Mouse (Mus musculus) forebrain, embryonic 14.5 days (tissue): Measurements from ENCODE around the gene Edf1. TPM values are rescaled to one million over a fixed set of nuclear protein-coding genes. Genes with fewer than 3 reads are reported as not detected.
"Not testable (repeated sequence)": the region's sequence is repeated elsewhere in the genome, so short reads cannot be mapped to it uniquely, and the experiment has no call there.

Experiments
- ATAC-seq: fragments of 200-750 bp; cut with Nextera tagmentation; 2 replicates; pipeline ENCODE4 v1.8.0; 2017; ENCODE audit warnings: mild to moderate bottlenecking, moderate library complexity
- DNase-seq: peaks from one replicate; pipeline ENCODE4 v3.0.0-alpha.2; 2015; ENCODE audit warnings: low spot score
- H3K27ac ChIP-seq: fragments of 300-500 bp; sonication (generic); 2 replicates; pipeline ENCODE4 v1.5.1; 2014; ENCODE audit warnings: low read depth, mild to moderate bottlenecking, control low read depth, low read length, moderate library complexity
- H3K27me3 ChIP-seq: fragments of 300-500 bp; sonication (generic); replicated peaks from 2 replicates; pipeline ENCODE4 v1.6.1; 2014; ENCODE audit warnings: low read length, control low read depth, mixed read lengths; ENCODE audit not compliant: control insufficient read depth, insufficient read depth
- H3K36me3 ChIP-seq: fragments of 300-500 bp; sonication (generic); 2 replicates; pipeline ENCODE4 v1.6.1; 2014; ENCODE audit warnings: low read length, control low read depth; ENCODE audit not compliant: control insufficient read depth, insufficient read depth
- H3K4me1 ChIP-seq: fragments of 300-500 bp; sonication (generic); 2 replicates; pipeline ENCODE4 v1.6.1; 2014; ENCODE audit warnings: antibody characterized with exemption, low read length, control low read depth; ENCODE audit not compliant: control insufficient read depth, insufficient read depth
- H3K4me2 ChIP-seq: fragments of 300-500 bp; sonication (generic); 2 replicates; pipeline ENCODE4 v1.6.1; 2014; ENCODE audit warnings: mild to moderate bottlenecking, control low read depth, low read length
- H3K4me3 ChIP-seq: fragments of 300-500 bp; sonication (generic); 2 replicates; pipeline ENCODE4 v1.5.1; 2014; ENCODE audit warnings: low read depth, low read length, control low read depth
- H3K9ac ChIP-seq: fragments of 300-500 bp; sonication (generic); 2 replicates; pipeline ENCODE4 v1.6.1; 2014; ENCODE audit warnings: mild to moderate bottlenecking, low read length, control low read depth, moderate library complexity
- H3K9me3 ChIP-seq: fragments of 300-500 bp; sonication (generic); replicated peaks from 2 replicates; pipeline ENCODE4 v1.6.1; 2016; ENCODE audit warnings: low read length, control low read depth, mixed read lengths; ENCODE audit not compliant: control insufficient read depth
- WGBS: fragments of 180-500 bp; shearing (Covaris S2); extraction: QIAGEN DNeasy Blood & Tissue Kit; methylation state at CpG from one replicate; pipeline ENCODE4 v1.1.7; 2014; 5-methylcytosine and 5-hydroxymethylcytosine counted together
- polyA plus RNA-seq: library from polyadenylated mRNA; unstranded; fragments of >200 nt; fragmentation: Nextera tagmentation; extraction: Ambion mirVana; gene quantifications from 2 replicates; pipeline ENCODE4 v1.2.1, GENCODE M21; 2014

The Edf1 gene
- polyA plus RNA-seq, 1 experiment from 2014 or later: 370 TPM

GRCm38 (mm10) chr2:25541644-25542367, 15.8 kb upstream of the Edf1 start:
- Histone ChIP-seq H3K27ac (no peak overlapping the region), H3K36me3 (peaks cover 15% of the 10 kb centered on the region), H3K4me3 (no peak overlapping the region), H3K27me3 (no peaks in the 10 kb centered on the region), H3K4me2 (no peak overlapping the region), H3K9ac (no peak overlapping the region), H3K4me1 (peaks cover 8% of the 10 kb centered on the region), H3K9me3 (no peaks in the 10 kb centered on the region)
- DNase-seq (no peak), ATAC-seq (no peak)
- 86% methylated on average over 10 of the region's 10 CpGs for WGBS

DNA sequence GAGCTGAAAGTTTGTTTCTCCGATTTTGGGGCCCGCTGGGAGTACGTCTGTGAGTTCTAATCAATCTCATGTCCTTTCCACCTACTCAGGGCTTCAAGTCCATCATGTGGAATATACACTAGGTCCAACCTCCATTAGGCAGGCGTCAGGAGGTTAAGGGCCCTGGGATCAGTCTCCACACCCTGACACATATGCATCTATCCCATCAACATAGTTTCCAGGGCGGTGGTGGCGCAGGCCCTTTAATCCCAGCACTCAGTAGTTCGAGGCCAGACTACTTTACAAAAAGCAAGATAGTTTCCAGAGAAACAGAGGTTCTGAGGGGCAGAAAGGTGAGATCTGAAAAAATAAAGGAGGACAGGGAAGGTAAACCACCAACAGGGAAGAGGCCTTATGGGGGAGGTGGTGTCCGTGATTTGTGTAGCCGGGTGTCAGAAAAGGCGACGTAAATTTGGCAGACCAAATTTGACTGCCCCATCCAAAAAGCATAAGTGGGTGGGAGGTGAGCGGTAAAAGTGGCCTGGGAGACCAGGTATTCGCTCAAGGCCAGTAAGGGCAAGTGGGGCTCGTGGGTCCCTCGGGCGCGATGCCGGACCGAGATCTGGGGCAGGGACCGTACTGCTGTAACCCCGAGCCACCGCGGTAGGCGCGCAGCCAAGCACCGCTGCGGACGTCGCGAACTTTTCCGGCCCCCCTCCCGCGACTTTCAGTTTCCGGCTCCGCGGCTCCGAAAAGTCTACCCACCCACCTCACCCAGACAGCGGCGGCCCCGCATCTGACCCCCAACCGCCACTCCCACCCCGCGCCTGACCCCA, 11.4 kb upstream of the Edf1 start:
- 11% methylated on average over 31 of the region's 43 CpGs for WGBS

DNA sequence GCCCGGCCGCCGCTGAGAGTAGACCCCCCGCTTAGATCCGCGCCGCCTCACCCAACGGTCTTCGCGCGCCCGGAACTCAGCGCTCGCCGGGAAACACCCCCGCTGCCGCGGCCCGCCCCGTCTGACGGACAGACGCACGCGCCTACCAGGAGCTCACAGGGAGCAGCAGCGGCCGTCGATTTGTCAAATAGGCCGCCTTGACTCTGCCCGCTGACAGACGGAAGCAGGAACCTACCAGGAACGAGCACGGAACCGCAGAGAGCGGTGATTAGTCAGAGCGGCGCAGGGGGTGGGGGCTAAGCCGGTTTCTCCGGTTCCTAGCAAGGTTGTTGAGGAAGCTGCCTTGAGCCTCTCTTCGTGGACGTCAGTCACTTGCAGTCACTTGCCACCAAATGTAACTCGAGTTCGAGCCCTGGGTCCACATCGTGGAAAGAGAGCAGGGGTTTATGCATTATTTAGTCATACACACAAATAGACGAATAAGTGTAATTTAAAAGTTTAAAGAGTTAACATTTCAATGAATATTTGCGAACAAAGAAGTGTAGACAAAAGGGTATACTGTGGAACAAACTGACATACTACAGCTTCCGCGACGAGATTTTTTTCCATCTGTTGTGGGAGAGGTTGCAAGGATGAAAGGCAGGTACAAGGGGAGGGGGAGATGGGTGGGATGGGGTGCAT, 10.7 kb upstream of the Edf1 start, which contains the start of gene Traf2:
Gene Traf2, minus strand, starts transcription at position 130 of the 681 bp plus-strand sequence.
- WGBS: 3% methylated on average over 35 of the region's 48 CpGs
- peak within 1 kb of the TSS; percentile 78 for H3K9ac ChIP-seq
- H3K4me3 ChIP-seq: peak within 1 kb of the TSS; percentile 68
- ATAC-seq (peak; percentile 100), DNase-seq (peak; percentile 99)
- H3K36me3 ChIP-seq: no peaks in the 10 kb centered on the region
- H3K4me1 ChIP-seq: peaks cover 12% of the 10 kb centered on the region
- no peaks in the 10 kb centered on the region for H3K9me3 ChIP-seq
- no peak within 1 kb of the TSS; the same call in 1 of the 2 replicates for H3K27ac ChIP-seq
- H3K27me3 ChIP-seq: no peaks in the 10 kb centered on the region
- peak within 1 kb of the TSS; percentile 77 for H3K4me2 ChIP-seq

More for the DNA sequence above, 11.4 kb upstream of the Edf1 start:
- Histone ChIP-seq H3K9ac (peak overlapping the region; percentile 78), H3K27ac (no peak overlapping the region; the same call in 1 of the 2 replicates), H3K4me3 (peak overlapping the region; percentile 68), H3K4me2 (peak overlapping the region; percentile 77), H3K9me3 (no peaks in the 10 kb centered on the region), H3K36me3 (no peaks in the 10 kb centered on the region), H3K27me3 (no peaks in the 10 kb centered on the region), H3K4me1 (peaks cover 12% of the 10 kb centered on the region)
- ATAC-seq (peak; percentile 66), DNase-seq (no peak)

DNA sequence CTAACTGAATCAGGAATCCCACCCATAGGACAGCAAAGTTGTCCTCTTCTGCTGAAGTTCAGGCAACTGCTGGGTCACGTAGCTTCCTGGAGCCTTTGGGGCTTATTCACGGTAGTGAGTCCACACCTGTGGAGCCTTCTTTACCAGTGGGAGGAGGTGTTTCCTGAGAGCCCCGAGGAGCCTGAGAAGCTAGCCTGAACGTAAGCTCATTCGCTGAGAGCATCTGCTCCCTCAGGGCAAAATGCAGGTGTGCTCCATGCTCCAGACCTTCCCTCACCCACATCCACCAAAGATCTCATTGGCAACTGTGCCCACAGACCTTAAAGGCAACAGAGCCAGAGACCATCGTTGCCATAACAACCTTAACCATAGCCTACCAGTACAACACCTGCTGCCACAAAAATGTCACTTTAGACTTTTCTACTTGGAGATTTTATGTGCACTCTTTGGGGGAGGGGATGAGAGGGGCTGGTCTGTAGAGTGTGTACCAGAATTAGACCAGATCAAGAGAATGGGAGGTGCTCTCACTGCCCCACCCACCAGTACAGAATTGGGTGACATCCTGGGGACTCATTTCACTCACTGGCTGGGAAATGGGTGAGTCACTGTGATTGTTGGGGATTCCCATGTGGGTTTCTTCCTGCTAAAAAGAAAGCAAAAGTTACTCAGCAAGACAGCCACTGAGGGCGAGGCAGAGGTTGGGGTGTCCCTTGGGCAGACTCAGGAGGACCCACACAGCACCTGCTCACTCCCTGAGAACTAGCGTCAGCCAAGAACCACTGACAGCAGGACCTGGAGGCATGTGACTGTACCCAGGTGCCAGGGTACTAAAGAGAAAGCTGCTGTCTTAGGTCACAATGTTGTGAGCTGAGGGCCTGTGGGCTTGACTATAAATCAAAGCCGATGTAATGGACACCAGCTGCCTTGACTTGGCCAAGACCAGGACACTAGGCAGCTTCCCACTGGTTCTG, 8.3 kb upstream of the Edf1 start:
- Histone ChIP-seq H3K36me3 (no peaks in the 10 kb centered on the region), H3K4me1 (peaks cover 12% of the 10 kb centered on the region), H3K9ac (no peak overlapping the region), H3K9me3 (no peaks in the 10 kb centered on the region), H3K27me3 (no peaks in the 10 kb centered on the region), H3K27ac (no peak overlapping the region), H3K4me3 (no peak overlapping the region), H3K4me2 (no peak overlapping the region)
- 80% methylated on average over 9 of the region's 9 CpGs for WGBS
- DNase-seq (no peak), ATAC-seq (no peak)

DNA sequence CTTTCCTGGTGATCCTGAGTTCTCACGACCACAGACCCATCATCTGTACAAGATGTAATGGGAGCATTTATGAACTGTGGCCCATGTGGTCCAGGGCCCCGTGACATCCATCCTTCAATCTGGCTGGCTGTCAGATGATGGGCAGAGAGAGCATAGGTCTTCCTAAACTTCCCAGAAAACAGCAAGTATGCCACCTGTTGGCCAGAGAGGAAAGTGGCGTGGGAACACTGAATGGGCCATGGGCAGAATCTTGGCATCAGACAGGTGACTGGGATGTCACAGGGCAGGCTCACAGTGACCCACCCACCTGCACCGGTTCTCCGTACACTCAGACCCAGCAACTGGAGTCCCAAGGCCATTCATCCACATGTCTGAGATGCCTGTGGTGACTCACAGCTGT, 6.5 kb upstream of the Edf1 start:
- DNase-seq (peak; percentile 39), ATAC-seq (no peak)
- Histone ChIP-seq H3K36me3 (no peaks in the 10 kb centered on the region), H3K27me3 (no peaks in the 10 kb centered on the region), H3K4me3 (no peak overlapping the region), H3K9me3 (no peaks in the 10 kb centered on the region), H3K4me1 (peaks cover 5% of the 10 kb centered on the region; the same call in 1 of the 2 replicates), H3K27ac (no peak overlapping the region), H3K9ac (no peak overlapping the region), H3K4me2 (no peak overlapping the region)
- WGBS: 35% methylated on average over 5 of the region's 5 CpGs

DNA sequence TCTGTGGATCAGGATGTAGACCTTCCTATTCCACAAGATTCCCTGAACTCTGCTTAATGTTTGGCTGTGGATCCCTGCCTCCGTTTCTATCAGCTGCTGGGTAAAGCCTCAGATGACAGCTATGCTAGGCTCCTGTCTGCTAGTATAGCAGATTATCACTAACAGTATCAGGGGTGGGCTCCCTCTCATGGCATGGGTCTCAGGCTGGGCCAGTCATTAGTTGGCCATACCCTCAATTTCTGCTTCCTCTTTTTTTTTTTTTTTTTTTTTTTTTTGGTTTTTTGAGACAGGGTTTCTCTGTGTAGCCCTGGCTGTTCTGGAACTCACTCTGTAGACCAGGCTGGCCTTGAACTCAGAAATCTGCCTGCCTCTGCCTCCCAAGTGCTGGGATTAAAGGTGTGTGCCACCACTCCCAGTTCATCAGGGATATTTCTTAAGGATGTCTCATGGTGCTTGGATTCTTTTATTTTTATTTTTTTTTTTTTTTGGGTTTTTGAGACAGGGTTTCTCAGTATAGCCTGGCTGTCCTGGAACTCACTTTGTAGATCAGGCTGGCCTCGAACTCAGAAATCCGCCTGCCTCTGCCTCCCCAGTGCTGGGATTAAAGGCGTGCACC, 4.4 kb upstream of the Edf1 start:
- H3K27ac ChIP-seq, H3K4me3 ChIP-seq, H3K9me3 ChIP-seq, DNase-seq, H3K27me3 ChIP-seq, H3K36me3 ChIP-seq, H3K4me2 ChIP-seq, H3K4me1 ChIP-seq, H3K9ac ChIP-seq, ATAC-seq: not testable (repeated sequence)
- 80% methylated on average over 4 of the region's 4 CpGs for WGBS

- H3K9ac ChIP-seq, H3K27ac ChIP-seq, DNase-seq, H3K36me3 ChIP-seq, H3K4me3 ChIP-seq, ATAC-seq, H3K9me3 ChIP-seq, H3K27me3 ChIP-seq, H3K4me2 ChIP-seq: not testable (repeated sequence)
- H3K4me1 ChIP-seq: peaks cover 17% of the 10 kb centered on the region
- WGBS: 51% methylated on average over 2 of the region's 2 CpGs
Measured at GRCm38 (mm10) chr2:25555479-25555878, 2.2 kb upstream of the Edf1 start.

DNA sequence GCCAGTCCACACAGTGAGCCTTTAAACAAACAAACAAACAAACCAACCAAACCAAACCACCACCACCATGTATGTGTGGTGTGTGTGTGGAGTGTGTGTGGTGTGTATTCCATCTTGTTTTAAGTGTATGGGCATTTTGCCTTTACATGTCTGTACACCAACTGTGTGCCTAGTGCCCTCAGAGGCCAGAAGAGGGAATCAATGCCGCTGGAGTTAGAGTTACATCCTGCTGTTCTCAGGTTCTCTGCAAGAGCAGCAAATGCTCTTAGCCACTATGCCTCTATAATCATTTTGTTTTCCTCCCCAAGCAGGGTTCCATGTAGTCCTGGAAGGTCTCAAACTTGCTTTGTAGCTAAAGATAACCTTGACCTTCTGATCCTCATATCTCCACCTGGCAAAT, 1.4 kb upstream of the Edf1 start:
- H3K4me2 ChIP-seq: no peak overlapping the region; the same call in 1 of the 2 replicates
- no peak overlapping the region for H3K27ac ChIP-seq
- H3K4me1 ChIP-seq: peaks cover 17% of the 10 kb centered on the region
- no peak for ATAC-seq
- 57% methylated on average over 1 of the region's 1 CpGs for WGBS
- no peak for DNase-seq
- H3K9me3 ChIP-seq: no peaks in the 10 kb centered on the region
- no peak overlapping the region for H3K9ac ChIP-seq
- H3K27me3 ChIP-seq: no peaks in the 10 kb centered on the region
- peaks cover 10% of the 10 kb centered on the region for H3K36me3 ChIP-seq
- H3K4me3 ChIP-seq: no peak overlapping the region
